Mouse (Mus musculus): Measurements from ENCODE around the gene Fggy.

Fggy gene

DNA sequence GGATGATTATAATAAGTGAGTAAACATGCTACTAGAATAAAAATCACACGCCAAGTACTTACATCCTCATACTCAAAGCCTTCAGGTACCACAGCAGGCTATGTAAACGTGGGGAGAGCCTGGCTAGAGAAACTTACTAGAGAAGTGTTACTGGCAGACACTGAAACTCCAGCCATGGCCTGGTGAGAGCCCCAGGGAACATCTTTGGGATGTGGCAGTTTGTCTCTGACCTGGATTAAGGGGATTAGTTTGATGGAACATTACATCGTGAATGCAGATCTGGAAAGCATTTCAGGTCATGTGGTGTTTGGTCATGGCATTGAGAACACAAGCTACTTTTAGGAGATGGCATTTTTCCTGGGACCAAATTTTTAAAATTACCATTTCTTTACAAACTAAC is 303.3 kb downstream of the Fggy start:
- DNase-seq (ENCODE audit: low spot score in 2 of 2) = no peak

DNA sequence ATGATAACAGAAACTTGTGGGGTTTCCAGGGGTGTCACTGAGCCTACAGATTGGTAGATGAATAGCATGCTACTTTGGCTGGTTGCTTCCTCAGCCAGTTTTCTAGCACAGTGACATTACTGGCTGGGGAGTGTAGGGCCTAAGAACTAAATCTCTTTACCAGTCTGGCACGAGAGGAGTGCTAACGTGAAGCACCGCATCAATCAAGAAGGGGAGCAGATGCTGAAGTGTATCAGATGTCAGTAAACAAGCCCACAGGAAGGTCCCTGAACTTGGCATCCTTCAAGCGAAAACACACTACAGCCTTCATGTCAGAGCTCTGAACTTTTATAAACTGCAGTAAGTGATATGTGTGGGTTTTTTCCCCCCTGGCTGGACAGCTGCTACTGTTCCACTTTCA is 303.8 kb downstream of the Fggy start:
- DNase-seq (ENCODE audit: low spot score in 2 of 2) = no peak

DNA sequence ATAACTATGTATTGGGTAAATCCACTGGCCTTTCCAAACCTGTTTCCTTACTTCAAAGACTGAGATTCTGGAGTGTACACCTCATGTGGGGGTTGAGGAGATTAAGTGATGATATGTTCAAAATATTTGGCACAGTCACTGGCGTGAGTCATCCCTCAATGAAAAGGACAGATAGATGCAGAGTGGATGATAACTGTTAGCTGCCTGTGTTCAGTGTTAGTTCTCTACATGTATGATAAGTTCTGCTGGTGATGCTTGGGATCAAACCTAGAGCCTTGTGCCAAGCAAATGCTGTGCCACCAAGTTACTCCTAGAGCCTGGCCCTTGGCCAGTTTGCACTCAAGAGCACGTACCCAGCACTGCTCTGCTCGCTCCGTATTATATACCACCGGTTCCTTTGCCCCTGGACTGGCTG is 304.4 kb downstream of the Fggy start:
- no peak for DNase-seq (ENCODE audit: low spot score in 2 of 2)

GRCm38 (mm10) chr4:95862276-95862675 is 305.0 kb downstream of the Fggy start:
- DNase-seq (ENCODE audit: low spot score in 2 of 2) = no peak

GRCm38 (mm10) chr4:95862781-95863499 is 305.6 kb downstream of the Fggy start:
- DNase-seq (ENCODE audit: low spot score in 2 of 2) = no peak

- no peak for DNase-seq (ENCODE audit: low spot score in 2 of 2)
These were observed 306.1 kb downstream of the Fggy start for GRCm38 (mm10) chr4:95863500-95863803.

GRCm38 (mm10) chr4:95865251-95865650 is 307.9 kb downstream of the Fggy start:
- DNase-seq (ENCODE audit: low spot score in 2 of 2) = no peak

- DNase-seq (ENCODE audit: low spot score in 2 of 2) = no peak
These were observed 308.6 kb downstream of the Fggy start for GRCm38 (mm10) chr4:95865882-95866281.

- DNase-seq (ENCODE audit: low spot score in 2 of 2) = no peak
These were observed 309.8 kb downstream of the Fggy start for GRCm38 (mm10) chr4:95867103-95867502.

- no peak for DNase-seq (ENCODE audit: low spot score in 2 of 2)
These were observed 311.0 kb downstream of the Fggy start for GRCm38 (mm10) chr4:95868348-95868747.

GRCm38 (mm10) chr4:95871216-95871881 is 314.0 kb downstream of the Fggy start:
- DNase-seq (ENCODE audit: low spot score in 2 of 2) = peak; percentile 56 to 82

DNA sequence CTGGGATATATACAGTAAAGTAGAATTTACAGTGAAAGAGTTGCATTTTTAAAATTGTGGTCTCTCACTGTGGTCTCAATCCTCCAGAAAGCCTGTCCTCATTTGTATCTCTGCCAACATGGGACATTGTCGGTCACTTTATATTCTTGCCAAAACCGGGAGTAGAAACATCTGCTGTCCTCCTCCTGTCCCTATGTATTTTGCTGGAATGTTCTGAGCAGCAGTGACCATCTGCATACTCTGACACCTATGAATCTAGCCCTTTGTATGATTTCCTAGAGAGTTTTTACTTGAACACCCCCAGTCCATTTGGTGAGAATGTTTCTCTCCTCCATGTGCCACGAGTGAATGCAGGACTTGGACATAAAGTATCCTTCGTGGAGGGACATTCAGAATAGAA is 318.6 kb downstream of the Fggy start:
- peak in 1 of 2 experiments; percentile 23 for DNase-seq (ENCODE audit: low spot score in 2 of 2)

DNA sequence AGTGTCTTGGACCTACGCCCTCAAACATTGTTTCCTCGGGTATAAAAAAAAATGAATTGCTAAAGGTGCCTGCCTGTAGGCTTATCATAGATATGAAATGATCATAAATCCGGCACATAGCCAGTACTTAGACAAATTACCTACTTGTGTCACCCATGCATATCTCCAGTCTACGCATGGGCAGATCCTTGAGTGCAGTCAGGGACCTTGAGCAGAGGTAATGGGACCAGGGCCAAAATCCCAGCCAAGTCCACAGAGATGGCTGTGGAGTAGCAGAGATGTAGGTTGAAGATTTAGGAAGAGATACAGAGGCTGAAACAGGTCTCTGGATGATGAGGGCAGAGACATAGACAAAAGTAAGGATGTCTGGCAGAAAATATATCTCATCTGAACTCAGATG is 320.1 kb downstream of the Fggy start:
- no peak for DNase-seq (ENCODE audit: low spot score in 2 of 2)

- no peak for DNase-seq (ENCODE audit: low spot score in 2 of 2)
These were observed 324.5 kb downstream of the Fggy start for GRCm38 (mm10) chr4:95881751-95882350.

GRCm38 (mm10) chr4:95884184-95885145 is 327.2 kb downstream of the Fggy start:
- DNase-seq (ENCODE audit: low spot score in 2 of 2) = no peak

DNA sequence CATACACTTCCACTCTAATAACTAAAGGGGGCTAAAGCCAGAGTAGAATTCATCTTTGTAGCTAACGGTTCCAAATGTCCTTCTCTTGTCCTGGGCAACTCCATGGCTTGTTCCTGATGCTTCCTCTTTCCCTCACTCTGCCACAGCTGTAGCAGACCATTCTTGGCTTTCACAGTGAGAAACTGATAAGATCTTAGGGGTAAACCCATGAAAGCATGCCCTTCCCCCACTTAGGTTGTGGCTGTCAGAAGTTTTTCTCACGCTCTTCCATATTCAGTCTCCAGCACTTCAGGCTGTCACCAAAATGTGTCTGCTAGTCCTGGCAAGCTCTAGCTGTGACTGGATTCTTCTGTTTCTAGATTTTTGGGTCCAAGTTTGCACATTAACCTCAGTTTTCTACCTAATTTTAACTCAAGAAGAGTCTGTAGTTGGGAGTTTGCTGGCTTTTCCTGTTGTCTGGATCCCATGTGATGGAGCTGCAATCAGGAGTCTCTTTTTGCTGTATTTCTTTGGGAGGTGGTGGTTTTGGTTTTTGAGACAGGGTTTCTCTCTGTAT is 338.0 kb downstream of the Fggy start:
- peak in 1 of 2 experiments; percentile 34 for DNase-seq (ENCODE audit: low spot score in 2 of 2)

DNA sequence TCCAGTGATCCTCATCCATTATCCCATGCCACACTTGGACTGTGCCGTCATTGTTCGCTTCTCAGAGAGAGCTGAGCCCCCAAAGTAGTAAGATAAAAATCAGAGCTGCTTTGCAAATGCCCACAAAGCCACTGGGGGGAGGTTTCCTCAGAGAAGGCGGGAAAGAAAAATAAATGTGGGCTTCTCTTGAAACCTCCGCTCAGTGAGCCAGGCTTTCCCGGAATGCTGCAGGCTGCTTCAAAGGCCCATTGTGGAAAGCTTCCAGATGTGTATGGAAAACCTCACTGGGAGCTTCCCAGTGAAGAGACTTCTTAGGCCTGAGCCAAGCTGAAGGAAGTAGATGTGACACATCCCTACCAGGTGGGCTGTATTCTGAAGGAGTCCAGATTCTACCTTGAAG is 339.3 kb downstream of the Fggy start:
- no peak for DNase-seq (ENCODE audit: low spot score in 2 of 2)

DNA sequence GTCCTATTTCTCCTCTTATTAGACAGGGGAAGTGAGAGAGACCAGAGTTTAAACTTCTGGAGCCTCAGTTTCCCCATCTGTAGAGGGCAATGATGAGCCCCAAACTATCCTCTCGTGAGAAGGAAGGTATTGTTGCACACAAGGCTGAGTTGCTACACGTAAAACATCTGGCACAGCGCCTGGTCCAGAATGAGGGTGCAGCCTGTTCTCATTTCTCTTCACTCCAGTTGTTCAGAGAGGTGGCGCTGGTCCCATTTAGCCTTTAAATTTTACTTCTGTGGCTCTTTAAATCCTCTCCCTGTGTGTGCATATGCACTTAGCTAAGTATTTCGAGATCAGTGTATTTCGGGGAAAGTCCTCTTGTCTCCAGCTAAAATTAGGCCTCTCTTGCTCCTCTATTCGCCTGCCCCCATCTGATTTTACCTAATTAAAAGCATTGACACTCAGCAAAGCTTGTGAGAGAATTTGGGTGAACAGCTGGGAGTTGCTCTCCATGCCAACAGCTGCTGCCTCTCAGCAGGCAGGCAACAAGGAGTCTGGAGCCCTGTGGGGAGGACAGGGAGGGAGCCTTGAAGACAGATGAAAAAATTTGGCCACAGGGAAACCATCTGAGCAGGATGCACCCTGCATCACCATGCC is 340.0 kb downstream of the Fggy start:
- peak in 1 of 2 experiments; percentile 65 for DNase-seq (ENCODE audit: low spot score in 2 of 2)

DNA sequence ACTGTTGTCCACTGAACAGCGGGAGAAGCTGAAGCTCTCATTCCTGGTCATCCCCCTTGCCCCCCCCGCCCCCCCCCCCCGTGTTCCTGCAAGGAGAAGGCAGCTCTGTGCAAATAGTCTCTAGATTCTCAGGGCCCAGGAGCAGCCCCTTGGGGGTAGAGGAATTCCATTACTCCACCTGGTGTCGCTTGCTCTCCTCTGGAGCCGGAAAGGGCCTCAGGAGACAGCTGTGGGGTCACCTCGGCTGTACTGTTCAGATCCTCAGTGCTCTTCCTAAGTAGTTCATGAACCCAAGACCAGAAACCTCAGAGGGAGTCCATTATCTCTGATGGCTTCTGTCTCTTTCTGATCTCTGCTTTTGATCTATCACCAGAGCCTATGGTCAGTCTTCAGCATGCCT is 341.4 kb downstream of the Fggy start:
- DNase-seq (ENCODE audit: low spot score in 2 of 2) = no peak

GRCm38 (mm10) chr4:95899926-95900712 is 342.8 kb downstream of the Fggy start:
- no peak for DNase-seq (ENCODE audit: low spot score in 2 of 2)
